Mouse (Mus musculus): ENCODE measurements around the gene Frmd4a.
"Not testable (repeated sequence)": the region's sequence is repeated elsewhere in the genome, so short reads cannot be mapped to it uniquely, and the experiment has no call there.

The Frmd4a gene

DNA sequence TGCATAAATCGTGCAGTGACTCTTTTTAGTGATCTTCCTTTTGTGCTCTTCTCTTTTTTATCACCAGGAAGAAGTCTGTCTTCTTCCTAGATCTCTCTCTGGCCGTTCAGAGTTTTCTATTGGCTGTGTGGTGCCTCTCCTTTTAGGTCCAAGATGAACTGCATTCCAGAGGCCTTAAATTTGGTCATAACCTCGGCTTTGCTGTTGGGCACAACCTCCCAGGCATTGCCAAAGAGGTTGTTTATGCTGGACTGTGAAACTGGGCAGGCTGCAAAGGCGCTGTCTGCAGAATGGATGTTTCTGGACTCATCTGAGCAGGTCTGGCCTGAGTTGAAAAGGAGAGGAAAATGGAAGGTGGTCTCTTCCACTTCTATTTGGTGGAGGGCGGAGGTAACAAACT lies 560.8 kb downstream of the Frmd4a start:
- no peak for DNase-seq (ENCODE audit: low read depth, low spot score)

DNA sequence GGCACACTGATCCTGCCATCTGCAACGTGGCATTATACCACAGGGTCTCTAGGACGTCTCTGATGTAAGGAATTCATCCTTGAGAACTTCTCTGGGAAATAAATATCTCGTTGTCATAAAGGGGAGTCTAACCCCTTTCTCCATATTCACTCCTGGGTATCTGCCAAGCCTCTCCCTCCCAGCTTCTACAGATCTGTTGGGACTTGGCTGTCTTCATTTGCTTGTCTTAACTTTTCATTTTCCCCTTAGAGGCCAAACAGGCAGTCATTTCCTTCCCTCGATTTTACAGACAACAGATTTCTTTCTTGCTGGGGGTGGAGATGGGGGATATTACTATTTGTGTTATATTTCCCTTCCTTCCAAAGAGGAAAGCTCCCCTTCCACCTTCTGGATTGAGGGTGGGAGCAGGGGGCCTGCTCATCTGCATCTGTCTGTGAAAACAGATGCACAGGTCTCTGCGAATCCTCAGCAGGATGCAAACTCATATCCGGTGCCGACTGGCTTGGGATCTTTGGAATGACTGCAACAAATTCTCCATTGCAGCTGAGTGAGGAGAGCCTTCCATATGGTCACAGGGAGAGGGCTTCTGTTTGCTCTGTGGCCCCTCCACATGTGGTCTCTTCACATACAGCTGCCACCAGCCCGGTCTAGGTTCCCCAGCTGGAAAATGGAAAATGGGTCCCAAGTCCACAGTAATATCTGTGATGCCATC lies 562.0 kb downstream of the Frmd4a start:
- DNase-seq (ENCODE audit: low read depth, low spot score), result no peak

DNA sequence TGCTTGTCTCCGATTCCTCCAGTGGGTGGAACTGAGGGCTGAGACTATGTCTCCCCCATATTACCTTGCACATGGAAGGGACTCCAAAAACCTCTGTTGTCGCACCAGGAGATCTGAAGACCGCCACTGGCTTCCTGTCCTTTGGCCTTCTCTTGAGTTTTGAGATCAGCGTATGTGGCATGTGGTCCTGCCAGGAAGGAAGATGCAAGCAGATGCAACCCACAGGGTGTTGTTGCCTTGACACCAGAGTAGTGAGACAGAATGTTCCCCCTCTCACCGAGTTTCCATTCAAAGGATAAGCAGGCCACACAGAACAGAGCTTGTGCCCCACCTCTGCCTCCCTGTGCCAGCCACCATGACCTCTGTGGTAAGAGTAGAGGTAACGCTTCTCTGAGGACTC lies 563.1 kb downstream of the Frmd4a start:
- no peak for DNase-seq (ENCODE audit: low read depth, low spot score)

GRCm38 (mm10) chr2:4582930-4583329 lies 565.4 kb downstream of the Frmd4a start:
- DNase-seq (ENCODE audit: low read depth, low spot score), result no peak

DNA sequence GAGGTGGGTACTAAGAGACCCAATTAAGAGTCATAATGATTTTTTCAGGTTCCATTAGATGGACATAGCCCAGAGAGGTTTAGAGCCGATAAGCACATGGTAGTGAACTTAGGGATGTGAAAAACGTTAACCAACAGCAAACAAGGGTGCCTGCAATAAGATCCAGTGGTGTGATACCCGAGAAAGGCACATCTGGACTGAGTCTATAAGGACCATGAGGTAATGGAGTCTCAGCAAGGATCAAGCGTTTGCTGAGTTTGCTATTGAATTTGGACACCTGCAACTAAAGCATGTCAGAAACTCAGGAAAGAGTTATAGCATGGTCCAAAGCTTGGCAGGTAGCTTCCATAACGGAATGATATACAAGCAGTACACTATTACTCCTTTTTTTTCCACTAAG lies 566.7 kb downstream of the Frmd4a start:
- no peak for DNase-seq (ENCODE audit: low read depth, low spot score)

GRCm38 (mm10) chr2:4586245-4586644 lies 568.7 kb downstream of the Frmd4a start:
- no peak for DNase-seq (ENCODE audit: low read depth, low spot score)

DNA sequence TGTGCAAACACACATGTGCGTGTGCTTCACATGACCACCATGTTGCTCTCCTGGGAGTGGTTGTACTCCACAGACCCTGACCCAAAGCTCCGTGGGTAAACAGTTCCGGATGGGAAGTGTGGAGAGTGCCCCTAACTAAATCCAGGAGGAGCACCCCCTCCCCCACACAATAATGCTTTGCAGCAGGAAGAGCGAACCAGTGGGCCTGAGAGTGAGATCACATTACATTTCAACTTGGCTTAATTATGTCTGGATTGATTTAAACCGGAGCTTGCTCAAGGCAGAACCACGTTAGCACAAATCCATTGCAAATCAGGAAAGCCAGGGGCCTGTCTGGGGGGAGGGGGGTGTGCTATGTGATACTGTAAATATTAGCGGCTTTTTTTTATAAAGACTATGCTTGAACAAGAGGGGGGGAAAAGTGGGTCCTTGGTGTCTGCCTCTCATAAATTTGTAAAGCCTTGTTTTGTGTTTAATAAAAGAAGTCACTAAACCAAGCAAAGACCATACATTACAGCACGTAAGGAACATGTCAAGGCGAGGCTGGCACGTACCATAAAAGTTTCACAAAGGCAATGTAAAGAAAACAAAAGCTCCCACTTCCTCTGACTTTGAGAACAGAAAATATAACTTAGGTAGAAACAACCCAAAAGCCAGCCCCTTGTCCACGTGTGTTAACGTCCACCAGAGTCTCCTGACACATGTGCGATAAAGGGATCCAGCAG lies 570.3 kb downstream of the Frmd4a start:
- DNase-seq (ENCODE audit: low read depth, low spot score), result no peak

- no peak for DNase-seq (ENCODE audit: low read depth, low spot score)
Measured at GRCm38 (mm10) chr2:4591647-4592046, 574.1 kb downstream of the Frmd4a start.

DNA sequence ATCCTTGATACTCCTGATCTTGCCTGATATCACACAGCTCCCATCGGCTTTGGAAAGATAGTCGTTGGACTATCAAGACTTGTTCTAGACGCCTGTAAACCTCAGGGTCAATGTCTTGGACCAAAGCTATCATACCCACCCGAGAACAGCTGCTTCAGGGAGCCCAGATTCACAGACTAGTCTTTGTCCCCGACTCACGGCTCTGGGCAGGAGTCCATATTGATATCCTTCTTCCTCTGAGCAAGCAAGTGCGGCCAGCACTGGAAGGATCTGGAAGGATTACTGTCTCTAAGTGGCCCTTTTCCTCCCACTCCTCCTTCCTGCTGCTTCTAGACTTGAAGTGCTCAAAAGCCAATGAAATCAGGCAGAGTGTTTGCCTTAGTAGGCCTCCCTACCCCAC lies 575.1 kb downstream of the Frmd4a start:
- DNase-seq (ENCODE audit: low read depth, low spot score), result no peak

- DNase-seq (ENCODE audit: low read depth, low spot score), result peak; percentile 49
Measured at GRCm38 (mm10) chr2:4593433-4593832, 575.9 kb downstream of the Frmd4a start.

GRCm38 (mm10) chr2:4593878-4594387 lies 576.4 kb downstream of the Frmd4a start:
- no peak for DNase-seq (ENCODE audit: low read depth, low spot score)

GRCm38 (mm10) chr2:4596992-4597391 lies 579.5 kb downstream of the Frmd4a start:
- no peak for DNase-seq (ENCODE audit: low read depth, low spot score)

GRCm38 (mm10) chr2:4601034-4601890 lies 583.7 kb downstream of the Frmd4a start:
- peak; percentile 95 for DNase-seq (ENCODE audit: low read depth, low spot score)

DNA sequence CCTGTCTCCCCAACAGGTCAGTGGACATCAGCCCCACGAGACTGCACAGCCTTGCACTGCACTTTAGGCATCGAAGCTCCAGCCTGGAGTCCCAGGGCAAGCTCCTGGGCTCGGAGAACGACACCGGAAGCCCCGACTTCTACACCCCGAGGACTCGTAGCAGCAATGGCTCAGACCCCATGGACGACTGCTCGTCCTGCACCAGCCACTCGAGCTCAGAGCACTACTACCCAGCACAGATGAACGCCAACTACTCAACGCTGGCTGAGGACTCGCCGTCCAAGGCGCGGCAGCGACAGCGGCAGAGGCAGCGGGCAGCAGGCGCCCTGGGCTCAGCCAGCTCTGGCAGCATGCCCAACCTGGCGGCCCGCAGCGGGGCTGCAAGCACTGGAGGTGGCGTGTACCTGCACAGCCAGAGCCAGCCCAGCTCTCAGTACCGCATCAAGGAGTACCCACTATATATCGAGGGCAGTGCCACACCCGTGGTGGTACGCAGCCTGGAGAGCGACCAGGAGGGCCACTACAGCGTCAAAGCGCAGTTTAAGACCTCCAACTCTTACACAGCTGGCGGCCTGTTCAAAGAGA lies 585.9 kb downstream of the Frmd4a start:
- no peak for DNase-seq (ENCODE audit: low read depth, low spot score)

- DNase-seq (ENCODE audit: low read depth, low spot score), result no peak
Measured at GRCm38 (mm10) chr2:4606559-4606958, 589.0 kb downstream of the Frmd4a start.

DNA sequence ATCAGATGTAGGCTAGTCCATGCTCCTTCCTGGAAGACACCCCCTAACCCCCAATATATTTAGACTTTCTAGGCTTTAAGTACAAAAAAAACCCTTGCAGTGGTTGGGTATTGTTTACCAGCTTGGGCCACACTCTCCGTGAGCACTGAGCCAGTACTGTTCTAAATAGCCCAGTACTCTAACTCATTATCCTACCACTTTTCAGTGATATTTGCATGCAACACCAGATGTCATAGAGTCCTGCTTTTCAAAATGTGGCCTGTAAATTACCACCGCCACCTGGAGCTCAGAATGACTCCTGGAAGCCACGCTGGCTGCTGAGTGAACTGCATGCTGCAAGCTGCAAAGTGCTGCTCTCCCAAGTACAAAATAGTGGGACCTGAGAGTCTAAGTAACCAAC lies 590.7 kb downstream of the Frmd4a start:
- peak; percentile 40 for DNase-seq (ENCODE audit: low read depth, low spot score)

DNA sequence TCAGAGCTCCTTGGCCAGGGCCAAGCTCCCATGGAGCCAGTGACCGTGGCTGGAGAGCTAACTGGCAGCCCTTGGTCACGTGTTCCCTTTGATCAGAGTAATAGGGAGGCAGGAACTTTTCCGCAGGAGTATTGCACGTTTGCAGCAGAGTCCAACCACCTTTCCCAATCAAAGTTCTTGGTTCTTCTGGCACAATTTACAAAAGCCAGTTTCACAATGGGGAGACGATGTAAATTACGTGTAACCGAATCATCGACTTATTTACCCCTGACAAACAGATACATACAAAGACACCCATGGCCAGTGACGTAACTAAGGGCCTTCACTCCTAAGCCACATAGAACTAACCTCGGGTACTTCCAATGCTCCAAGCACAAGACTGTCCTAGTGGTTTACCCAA lies 591.9 kb downstream of the Frmd4a start:
- no peak for DNase-seq (ENCODE audit: low read depth, low spot score)

- no peak for DNase-seq (ENCODE audit: low read depth, low spot score)
Measured at GRCm38 (mm10) chr2:4611295-4611694, 593.8 kb downstream of the Frmd4a start.

DNA sequence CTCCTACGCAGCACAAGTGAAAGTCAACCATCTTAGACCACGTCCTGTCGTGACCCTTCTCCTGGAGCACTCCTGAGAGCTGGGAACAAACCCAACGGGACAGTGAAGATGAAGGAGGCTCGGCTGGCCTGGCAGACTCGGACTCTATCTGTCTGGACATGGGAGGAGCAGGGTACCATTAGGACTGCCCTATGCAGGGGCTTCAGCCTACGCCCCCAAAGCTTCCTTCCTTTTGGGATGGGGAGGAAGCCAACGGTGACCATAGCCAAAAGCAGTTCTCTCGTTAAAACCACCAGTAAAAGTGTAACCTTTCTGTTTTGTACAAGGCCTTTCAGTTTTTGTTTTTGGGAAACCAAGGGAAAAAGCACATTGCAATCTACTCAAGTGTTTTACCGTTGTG lies 594.2 kb downstream of the Frmd4a start:
- no peak for DNase-seq (ENCODE audit: low read depth, low spot score)

GRCm38 (mm10) chr2:4614276-4614929 lies 596.9 kb downstream of the Frmd4a start:
- not testable (repeated sequence) for DNase-seq (ENCODE audit: low read depth, low spot score)

DNA sequence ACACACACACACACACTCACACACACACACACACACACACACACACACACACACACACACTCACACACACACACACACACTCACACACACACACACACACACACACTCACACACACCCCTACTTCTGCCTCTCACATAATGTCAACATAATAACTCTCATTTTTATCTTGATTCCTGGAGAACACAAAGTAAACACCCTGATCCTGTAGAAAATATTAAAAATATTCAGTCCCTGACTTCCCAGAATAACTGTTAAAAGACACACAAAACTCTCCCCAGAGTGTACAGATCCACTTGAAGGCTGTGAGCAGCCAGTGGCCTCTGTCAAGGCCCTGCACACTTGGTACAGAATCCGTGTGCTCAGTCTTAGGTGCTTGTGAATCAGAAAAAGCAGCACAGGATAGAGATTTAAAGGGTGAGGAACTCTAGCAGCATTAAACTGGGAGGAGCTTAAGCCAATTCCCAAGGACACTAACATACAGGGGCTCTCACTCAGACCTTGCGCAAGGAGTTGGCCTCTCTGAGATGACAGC lies 597.6 kb downstream of the Frmd4a start:
- no peak for DNase-seq (ENCODE audit: low read depth, low spot score)
